Mouse (Mus musculus): ENCODE data around the gene Hspbap1. TPM values are rescaled to one million over a fixed set of nuclear protein-coding genes. Genes with fewer than 3 reads are reported as not detected.
A peak's percentile ranks its signal among the peaks of the same experiment; 100 is the strongest.

Gene Hspbap1
- polyA plus RNA-seq (2012; rRNA removed): 15.9 and 17.8 TPM in 2 replicates

DNA sequence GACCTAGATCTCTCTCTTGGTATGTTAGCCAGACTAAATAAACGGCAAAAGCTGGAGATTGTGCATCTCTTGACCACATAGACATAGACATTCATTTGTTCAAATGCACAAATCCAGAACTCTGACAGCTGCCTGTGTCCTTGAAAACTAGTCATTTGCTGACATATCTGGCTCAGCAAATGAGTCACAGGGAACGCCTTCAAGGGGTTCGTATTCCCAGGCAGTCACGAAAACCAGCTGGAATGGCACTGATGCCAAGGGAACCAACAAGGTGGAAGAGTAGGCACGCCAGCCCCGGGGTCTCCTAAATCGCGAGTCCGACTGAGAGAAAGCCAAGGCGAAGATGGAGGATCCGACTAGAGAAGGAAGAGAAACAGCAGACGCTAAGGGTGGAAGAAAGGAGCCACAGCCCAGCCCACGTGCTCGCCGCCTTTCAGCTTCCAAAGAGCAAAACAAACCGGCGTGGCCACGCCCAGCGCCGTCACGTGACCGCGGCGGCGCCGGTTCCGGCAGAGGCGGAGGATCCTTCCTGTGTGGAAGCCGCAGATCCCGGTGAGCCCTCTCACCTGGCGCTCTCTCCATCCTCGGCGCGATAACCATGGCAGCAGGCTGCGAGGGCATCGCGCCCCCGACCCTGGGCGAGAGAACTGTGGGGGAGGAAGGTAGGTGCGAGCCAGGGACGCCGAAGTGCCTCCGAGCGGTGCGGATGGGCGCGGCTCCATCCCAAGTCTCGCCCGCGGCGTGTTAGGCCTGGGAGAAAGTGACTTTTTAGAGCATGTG lies at the start of gene Hspbap1:
Gene Hspbap1 (plus strand): TSS at position 498 of the 780 bp plus-strand sequence.
- peak; percentile 87 for TF ChIP-seq POLR2A (IDR thresholded peaks at IDR 0.05; ENCODE audit: control insufficient read depth, low read depth, low read length)
- peak; percentile 22; the same call in 1 of the 2 replicates for TF ChIP-seq CTCF (IDR thresholded peaks at IDR 0.05; ENCODE audit: control insufficient read depth, insufficient read depth, insufficient replicate concordance, low read depth, low read length)
- peak within 1 kb of the TSS; percentile 81 for H3K27ac ChIP-seq (ENCODE audit: control insufficient read depth, insufficient read depth, low read depth, low read length)
- H3K4me1 ChIP-seq (ENCODE audit: control insufficient read depth, insufficient read depth, low read length): peaks cover 10% of the 10 kb centered on the region

GRCm38 (mm10) chr16:35724561-35724960 lies 45.6 kb upstream of the Hspbap1 start:
- Histone ChIP-seq H3K36me3 (ENCODE audit: control insufficient read depth, insufficient read depth, low read length) (no peaks in the 10 kb centered on the region; the same call in 1 of the 2 replicates), H3K4me1 (ENCODE audit: control insufficient read depth, insufficient read depth, low read length) (no peaks in the 10 kb centered on the region), H3K27ac (ENCODE audit: control insufficient read depth, insufficient read depth, low read depth, low read length) (no peak overlapping the region), H3K4me3 (ENCODE audit: control insufficient read depth, low read depth, low read length) (no peak overlapping the region), H3K27me3 (ENCODE audit: control insufficient read depth, insufficient read depth, low read length) (no peaks in the 10 kb centered on the region)
- TF ChIP-seq CTCF (IDR thresholded peaks at IDR 0.05; ENCODE audit: control insufficient read depth, insufficient read depth, insufficient replicate concordance, low read depth, low read length) (no peak), POLR2A (IDR thresholded peaks at IDR 0.05; ENCODE audit: control insufficient read depth, low read depth, low read length) (no peak)

More for the DNA sequence above, at the start of gene Hspbap1:
- Histone ChIP-seq H3K36me3 (ENCODE audit: control insufficient read depth, insufficient read depth, low read length) (no peaks in the 10 kb centered on the region), H3K4me3 (ENCODE audit: control insufficient read depth, low read depth, low read length) (peak within 1 kb of the TSS; percentile 100), H3K27me3 (ENCODE audit: control insufficient read depth, insufficient read depth, low read length) (no peaks in the 10 kb centered on the region)

- no peaks in the 10 kb centered on the region for H3K4me1 ChIP-seq (ENCODE audit: control insufficient read depth, insufficient read depth, low read length)
- H3K4me3 ChIP-seq (ENCODE audit: control insufficient read depth, low read depth, low read length): no peak overlapping the region
- H3K27ac ChIP-seq (ENCODE audit: control insufficient read depth, insufficient read depth, low read depth, low read length): no peak overlapping the region
- no peaks in the 10 kb centered on the region for H3K27me3 ChIP-seq (ENCODE audit: control insufficient read depth, insufficient read depth, low read length)
- TF ChIP-seq POLR2A (IDR thresholded peaks at IDR 0.05; ENCODE audit: control insufficient read depth, low read depth, low read length) (no peak), CTCF (IDR thresholded peaks at IDR 0.05; ENCODE audit: control insufficient read depth, insufficient read depth, insufficient replicate concordance, low read depth, low read length) (no peak)
- H3K36me3 ChIP-seq (ENCODE audit: control insufficient read depth, insufficient read depth, low read length): no peaks in the 10 kb centered on the region
Measured at GRCm38 (mm10) chr16:35726601-35727000, 43.6 kb upstream of the Hspbap1 start.

- TF ChIP-seq CTCF (IDR thresholded peaks at IDR 0.05; ENCODE audit: control insufficient read depth, insufficient read depth, insufficient replicate concordance, low read depth, low read length) (no peak), POLR2A (IDR thresholded peaks at IDR 0.05; ENCODE audit: control insufficient read depth, low read depth, low read length) (no peak)
- no peaks in the 10 kb centered on the region for H3K36me3 ChIP-seq (ENCODE audit: control insufficient read depth, insufficient read depth, low read length)
- H3K27ac ChIP-seq (ENCODE audit: control insufficient read depth, insufficient read depth, low read depth, low read length): no peak overlapping the region
Measured at GRCm38 (mm10) chr16:35729151-35729738, 40.9 kb upstream of the Hspbap1 start.

GRCm38 (mm10) chr16:35732096-35732495 lies 38.1 kb upstream of the Hspbap1 start:
- TF ChIP-seq CTCF (IDR thresholded peaks at IDR 0.05; ENCODE audit: control insufficient read depth, insufficient read depth, insufficient replicate concordance, low read depth, low read length): no peak
- no peak for TF ChIP-seq POLR2A (IDR thresholded peaks at IDR 0.05; ENCODE audit: control insufficient read depth, low read depth, low read length)

More at GRCm38 (mm10) chr16:35729151-35729738, 40.9 kb upstream of the Hspbap1 start:
- Histone ChIP-seq H3K27me3 (ENCODE audit: control insufficient read depth, insufficient read depth, low read length) (no peaks in the 10 kb centered on the region), H3K4me1 (ENCODE audit: control insufficient read depth, insufficient read depth, low read length) (no peaks in the 10 kb centered on the region), H3K4me3 (ENCODE audit: control insufficient read depth, low read depth, low read length) (no peak overlapping the region)

DNA sequence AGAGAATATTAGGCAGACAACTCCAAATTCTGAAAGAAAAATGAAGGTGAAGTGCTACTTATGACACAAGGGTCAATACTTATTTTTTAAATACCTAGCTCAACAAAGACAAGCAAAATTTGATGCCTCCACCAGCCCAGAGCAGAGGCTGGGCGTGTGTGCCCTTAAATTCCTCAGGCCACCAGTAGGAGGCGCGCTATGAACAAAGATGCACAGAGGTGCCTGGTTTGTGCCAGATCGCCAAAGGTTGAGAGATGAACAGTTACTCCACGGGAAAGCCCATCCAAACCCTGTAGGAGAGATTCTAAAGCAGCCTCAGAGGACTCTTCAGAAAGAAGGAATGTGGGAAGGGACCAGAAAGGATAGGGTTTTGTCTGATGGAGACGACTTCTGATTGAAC lies 36.1 kb upstream of the Hspbap1 start:
- no peak overlapping the region for H3K4me3 ChIP-seq (ENCODE audit: control insufficient read depth, low read depth, low read length)
- peak; percentile 78 for TF ChIP-seq CTCF (IDR thresholded peaks at IDR 0.05; ENCODE audit: control insufficient read depth, insufficient read depth, insufficient replicate concordance, low read depth, low read length)
- no peak for TF ChIP-seq POLR2A (IDR thresholded peaks at IDR 0.05; ENCODE audit: control insufficient read depth, low read depth, low read length)
- no peaks in the 10 kb centered on the region for H3K4me1 ChIP-seq (ENCODE audit: control insufficient read depth, insufficient read depth, low read length)
- no peak overlapping the region for H3K27ac ChIP-seq (ENCODE audit: control insufficient read depth, insufficient read depth, low read depth, low read length)
- H3K36me3 ChIP-seq (ENCODE audit: control insufficient read depth, insufficient read depth, low read length): no peaks in the 10 kb centered on the region
- no peaks in the 10 kb centered on the region for H3K27me3 ChIP-seq (ENCODE audit: control insufficient read depth, insufficient read depth, low read length)

More at GRCm38 (mm10) chr16:35732096-35732495, 38.1 kb upstream of the Hspbap1 start:
- no peak overlapping the region for H3K4me3 ChIP-seq (ENCODE audit: control insufficient read depth, low read depth, low read length)
- H3K4me1 ChIP-seq (ENCODE audit: control insufficient read depth, insufficient read depth, low read length): no peaks in the 10 kb centered on the region
- no peak overlapping the region for H3K27ac ChIP-seq (ENCODE audit: control insufficient read depth, insufficient read depth, low read depth, low read length)
- no peaks in the 10 kb centered on the region for H3K36me3 ChIP-seq (ENCODE audit: control insufficient read depth, insufficient read depth, low read length)
- H3K27me3 ChIP-seq (ENCODE audit: control insufficient read depth, insufficient read depth, low read length): no peaks in the 10 kb centered on the region

- no peak overlapping the region for H3K27ac ChIP-seq (ENCODE audit: control insufficient read depth, insufficient read depth, low read depth, low read length)
- no peaks in the 10 kb centered on the region for H3K27me3 ChIP-seq (ENCODE audit: control insufficient read depth, insufficient read depth, low read length)
- TF ChIP-seq POLR2A (IDR thresholded peaks at IDR 0.05; ENCODE audit: control insufficient read depth, low read depth, low read length): no peak
- no peak for TF ChIP-seq CTCF (IDR thresholded peaks at IDR 0.05; ENCODE audit: control insufficient read depth, insufficient read depth, insufficient replicate concordance, low read depth, low read length)
- H3K36me3 ChIP-seq (ENCODE audit: control insufficient read depth, insufficient read depth, low read length): no peaks in the 10 kb centered on the region
- peaks cover 2% of the 10 kb centered on the region; the same call in 1 of the 2 replicates for H3K4me1 ChIP-seq (ENCODE audit: control insufficient read depth, insufficient read depth, low read length)
- H3K4me3 ChIP-seq (ENCODE audit: control insufficient read depth, low read depth, low read length): no peak overlapping the region
Measured at GRCm38 (mm10) chr16:35738096-35738767, 31.9 kb upstream of the Hspbap1 start.
